Mouse (Mus musculus): ENCODE results near the gene Hist1h3e. TPM values are rescaled to one million over a fixed set of nuclear protein-coding genes. Genes with fewer than 3 reads are reported as not detected.
A peak's percentile ranks its signal among the peaks of the same experiment; 100 is the strongest.
"Not testable (repeated sequence)": the region's sequence is repeated elsewhere in the genome, so short reads cannot be mapped to it uniquely, and the experiment has no call there.

Hist1h3e gene
- polyA plus RNA-seq, 1 experiment from 2014 or later: 4.4 TPM

GRCm38 (mm10) chr13:23543965-23544786 is 18.0 kb downstream of the Hist1h3e start, which contains the start of gene Hist1h3f:
Gene Hist1h3f, plus strand, starts transcription at chr13:23544052.
- H3K36me3 ChIP-seq (replicated peaks): no peaks in the 10 kb centered on the region
- H3K27me3 ChIP-seq: no peaks in the 10 kb centered on the region
- peaks cover 30% of the 10 kb centered on the region for H3K4me1 ChIP-seq (replicated peaks)
- H3K9me3 ChIP-seq (replicated peaks): no peaks in the 10 kb centered on the region
- H3K9ac ChIP-seq: peak within 1 kb of the TSS; percentile 75
- H3K4me3 ChIP-seq (replicated peaks): peak within 1 kb of the TSS; percentile 63
- under 1% methylated on average over 31 of the region's 45 CpGs for WGBS (ENCODE audit: insufficient replicate concordance)
- H3K27ac ChIP-seq (replicated peaks): peak within 1 kb of the TSS; percentile 97
- H3K4me2 ChIP-seq: peak within 1 kb of the TSS; percentile 66
- ATAC-seq (ENCODE audit: insufficient read depth): peak; percentile 75

GRCm38 (mm10) chr13:23542999-23543607 is 19.1 kb downstream of the Hist1h3e start, which contains the start of gene Hist1h2bh:
Gene Hist1h2bh, minus strand, starts transcription at chr13:23543392.
- H3K9me3 ChIP-seq (replicated peaks); H3K27me3 ChIP-seq; H3K36me3 ChIP-seq (replicated peaks): not testable (repeated sequence)
- Histone ChIP-seq H3K27ac (replicated peaks) (peak within 1 kb of the TSS; percentile 97), H3K4me3 (replicated peaks) (peak within 1 kb of the TSS; percentile 63), H3K9ac (peak within 1 kb of the TSS; percentile 75), H3K4me2 (peak within 1 kb of the TSS; percentile 66), H3K4me1 (replicated peaks) (peaks cover 35% of the 10 kb centered on the region)
- WGBS (ENCODE audit: insufficient replicate concordance): under 1% methylated on average over 42 of the region's 42 CpGs
- peak; percentile 85 for ATAC-seq (ENCODE audit: insufficient read depth)

GRCm38 (mm10) chr13:23542225-23542980 is 19.8 kb downstream of the Hist1h3e start:
- H3K9me3 ChIP-seq (replicated peaks); ATAC-seq (ENCODE audit: insufficient read depth); H3K36me3 ChIP-seq (replicated peaks); H3K27me3 ChIP-seq: not testable (repeated sequence)
- H3K9ac ChIP-seq: peak overlapping the region; percentile 75
- peak overlapping the region; percentile 66 for H3K4me2 ChIP-seq
- peak overlapping the region; percentile 97 for H3K27ac ChIP-seq (replicated peaks)
- 9% methylated on average over 3 of the region's 3 CpGs for WGBS (ENCODE audit: insufficient replicate concordance)
- peaks cover 42% of the 10 kb centered on the region for H3K4me1 ChIP-seq (replicated peaks)
- H3K4me3 ChIP-seq (replicated peaks): peak overlapping the region; percentile 63

DNA sequence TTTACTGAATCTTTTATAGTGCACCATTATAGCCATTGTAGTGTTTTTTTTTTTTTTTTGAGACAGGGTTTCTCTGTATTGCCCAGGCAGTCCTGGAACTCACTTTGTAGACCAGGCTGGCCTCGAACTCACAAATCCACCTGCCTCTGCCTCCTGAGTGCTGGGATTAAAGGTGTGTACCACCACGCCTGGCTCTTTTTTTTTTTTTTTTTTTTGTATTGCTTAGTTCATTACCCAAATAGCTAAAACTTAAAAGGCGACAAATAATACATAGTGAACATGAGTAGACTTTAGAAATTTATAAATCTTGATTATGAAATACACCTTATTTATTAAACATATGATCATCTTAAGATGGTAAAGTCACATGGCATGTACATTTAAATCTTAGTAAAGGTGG is 20.7 kb downstream of the Hist1h3e start:
- peaks cover 45% of the 10 kb centered on the region for H3K4me1 ChIP-seq (replicated peaks)
- 0 out of 2 replicates have a peak overlapping the region, but pooled peaks have one; percentile 43 for H3K9ac ChIP-seq
- no peak for ATAC-seq (ENCODE audit: insufficient read depth)
- no peaks in the 10 kb centered on the region for H3K36me3 ChIP-seq (replicated peaks)
- H3K27me3 ChIP-seq: no peaks in the 10 kb centered on the region
- WGBS (ENCODE audit: insufficient replicate concordance): 46% methylated on average over 3 of the region's 3 CpGs
- H3K27ac ChIP-seq (replicated peaks): peak overlapping the region; percentile 74
- H3K4me2 ChIP-seq: peak overlapping the region; percentile 66
- H3K9me3 ChIP-seq (replicated peaks): no peaks in the 10 kb centered on the region
- peak overlapping the region; percentile 63 for H3K4me3 ChIP-seq (replicated peaks)

DNA sequence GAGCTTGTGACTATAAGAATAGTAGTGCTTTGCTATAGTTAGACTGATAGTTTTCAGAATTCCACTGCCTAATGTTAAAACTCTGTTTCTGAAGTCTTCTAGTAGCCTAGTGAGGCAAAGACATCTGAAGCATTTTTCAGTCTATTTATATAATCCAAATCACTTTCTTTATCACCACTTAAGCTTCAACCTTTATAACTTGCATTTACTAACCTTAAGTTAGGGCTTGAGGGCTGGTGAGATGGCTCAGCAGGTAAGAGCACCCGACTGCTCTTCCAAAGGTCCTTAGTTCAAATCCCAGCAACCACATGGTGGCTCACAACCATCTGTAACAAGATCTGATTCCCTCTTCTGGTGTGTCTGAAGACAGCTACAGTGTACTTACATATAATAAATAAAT is 22.3 kb downstream of the Hist1h3e start:
- not testable (repeated sequence) for H3K9me3 ChIP-seq (replicated peaks); H3K4me3 ChIP-seq (replicated peaks); ATAC-seq (ENCODE audit: insufficient read depth); H3K36me3 ChIP-seq (replicated peaks); H3K4me2 ChIP-seq; H3K9ac ChIP-seq; H3K27me3 ChIP-seq
- H3K27ac ChIP-seq (replicated peaks): peak overlapping the region; percentile 98; the same call in 1 of the 2 replicates
- H3K4me1 ChIP-seq (replicated peaks): peaks cover 40% of the 10 kb centered on the region
- WGBS (ENCODE audit: insufficient replicate concordance): 66% methylated on average over 1 of the region's 1 CpGs

DNA sequence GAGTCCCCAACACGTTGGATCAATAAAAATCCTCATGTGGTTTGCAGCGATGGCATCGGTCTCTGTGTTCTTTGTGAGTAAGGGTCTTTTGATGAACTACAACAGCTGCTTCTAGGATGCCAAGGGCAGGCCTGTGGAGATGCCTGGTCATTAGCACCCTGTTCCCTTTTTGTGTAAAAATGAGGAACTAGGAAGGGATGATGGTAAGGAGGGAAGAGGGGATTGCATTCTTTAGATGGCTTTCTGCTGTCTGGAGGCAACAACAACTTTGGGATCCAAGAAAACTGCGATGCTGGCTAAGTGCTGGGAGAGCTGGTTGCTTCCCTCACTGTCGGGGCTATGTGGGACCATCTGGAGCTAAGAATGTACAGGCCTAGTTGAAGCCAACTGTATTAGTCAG is 23.9 kb downstream of the Hist1h3e start:
- H3K9me3 ChIP-seq (replicated peaks): no peaks in the 10 kb centered on the region
- H3K4me1 ChIP-seq (replicated peaks): peaks cover 47% of the 10 kb centered on the region
- H3K27me3 ChIP-seq: no peaks in the 10 kb centered on the region
- peak overlapping the region; percentile 98 for H3K27ac ChIP-seq (replicated peaks)
- H3K4me3 ChIP-seq (replicated peaks): 0 out of 2 replicates have a peak overlapping the region, but pooled peaks have one; percentile 66
- ATAC-seq (ENCODE audit: insufficient read depth): no peak
- H3K9ac ChIP-seq: peak overlapping the region; percentile 73; the same call in 1 of the 2 replicates
- H3K36me3 ChIP-seq (replicated peaks): no peaks in the 10 kb centered on the region
- WGBS (ENCODE audit: insufficient replicate concordance): 72% methylated on average over 5 of the region's 5 CpGs
- H3K4me2 ChIP-seq: peak overlapping the region; percentile 78

DNA sequence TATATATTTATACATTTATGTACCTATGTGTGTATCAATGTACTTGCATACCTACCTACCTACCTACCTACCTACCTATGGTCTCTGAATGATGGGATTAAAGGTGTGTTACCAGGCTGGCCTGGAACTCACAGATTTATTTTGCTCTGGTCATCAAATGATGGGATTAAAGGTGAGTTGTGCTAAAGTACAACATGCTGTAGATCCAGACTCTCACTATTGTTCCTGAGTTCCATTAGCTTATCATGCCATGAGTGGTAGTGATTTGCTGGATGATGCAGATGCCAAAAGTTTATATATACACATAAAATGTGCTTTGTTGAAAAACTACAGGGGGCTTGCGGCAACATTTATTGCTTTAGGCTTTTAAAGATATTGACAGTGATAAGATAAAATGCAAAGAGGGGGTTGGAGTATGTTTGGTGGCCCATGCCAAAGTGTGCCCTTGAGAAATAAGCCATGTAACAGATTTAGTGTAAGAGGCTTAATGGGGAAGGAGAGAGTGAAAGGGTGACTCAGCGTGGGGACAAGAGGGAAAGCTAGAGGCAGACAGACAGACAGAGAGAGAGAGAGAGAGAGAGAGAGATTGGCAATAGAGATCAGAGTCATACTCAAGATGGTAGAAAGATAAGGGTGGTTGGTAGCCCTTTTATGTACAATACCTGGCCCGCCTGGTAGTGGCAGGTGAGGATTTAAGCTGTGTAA is 25.0 kb downstream of the Hist1h3e start:
- no peak for ATAC-seq (ENCODE audit: insufficient read depth)
- Histone ChIP-seq H3K4me1 (replicated peaks) (peaks cover 58% of the 10 kb centered on the region), H3K4me2 (peak overlapping the region; percentile 78), H3K27me3 (no peaks in the 10 kb centered on the region), H3K36me3 (replicated peaks) (no peaks in the 10 kb centered on the region), H3K9me3 (replicated peaks) (no peaks in the 10 kb centered on the region), H3K27ac (replicated peaks) (peak overlapping the region; percentile 98), H3K9ac (peak overlapping the region; percentile 73), H3K4me3 (replicated peaks) (peak overlapping the region; percentile 66)
- WGBS (ENCODE audit: insufficient replicate concordance): 57% methylated on average over 3 of the region's 3 CpGs

GRCm38 (mm10) chr13:23536076-23536822 is 25.9 kb downstream of the Hist1h3e start:
- 12% methylated on average over 7 of the region's 7 CpGs for WGBS (ENCODE audit: insufficient replicate concordance)
- Histone ChIP-seq H3K27ac (replicated peaks) (peak overlapping the region; percentile 98), H3K27me3 (no peaks in the 10 kb centered on the region), H3K36me3 (replicated peaks) (no peaks in the 10 kb centered on the region), H3K9ac (peak overlapping the region; percentile 73), H3K4me3 (replicated peaks) (peak overlapping the region; percentile 66), H3K4me2 (peak overlapping the region; percentile 78), H3K4me1 (replicated peaks) (peaks cover 55% of the 10 kb centered on the region), H3K9me3 (replicated peaks) (no peaks in the 10 kb centered on the region)
- ATAC-seq (ENCODE audit: insufficient read depth): no peak

DNA sequence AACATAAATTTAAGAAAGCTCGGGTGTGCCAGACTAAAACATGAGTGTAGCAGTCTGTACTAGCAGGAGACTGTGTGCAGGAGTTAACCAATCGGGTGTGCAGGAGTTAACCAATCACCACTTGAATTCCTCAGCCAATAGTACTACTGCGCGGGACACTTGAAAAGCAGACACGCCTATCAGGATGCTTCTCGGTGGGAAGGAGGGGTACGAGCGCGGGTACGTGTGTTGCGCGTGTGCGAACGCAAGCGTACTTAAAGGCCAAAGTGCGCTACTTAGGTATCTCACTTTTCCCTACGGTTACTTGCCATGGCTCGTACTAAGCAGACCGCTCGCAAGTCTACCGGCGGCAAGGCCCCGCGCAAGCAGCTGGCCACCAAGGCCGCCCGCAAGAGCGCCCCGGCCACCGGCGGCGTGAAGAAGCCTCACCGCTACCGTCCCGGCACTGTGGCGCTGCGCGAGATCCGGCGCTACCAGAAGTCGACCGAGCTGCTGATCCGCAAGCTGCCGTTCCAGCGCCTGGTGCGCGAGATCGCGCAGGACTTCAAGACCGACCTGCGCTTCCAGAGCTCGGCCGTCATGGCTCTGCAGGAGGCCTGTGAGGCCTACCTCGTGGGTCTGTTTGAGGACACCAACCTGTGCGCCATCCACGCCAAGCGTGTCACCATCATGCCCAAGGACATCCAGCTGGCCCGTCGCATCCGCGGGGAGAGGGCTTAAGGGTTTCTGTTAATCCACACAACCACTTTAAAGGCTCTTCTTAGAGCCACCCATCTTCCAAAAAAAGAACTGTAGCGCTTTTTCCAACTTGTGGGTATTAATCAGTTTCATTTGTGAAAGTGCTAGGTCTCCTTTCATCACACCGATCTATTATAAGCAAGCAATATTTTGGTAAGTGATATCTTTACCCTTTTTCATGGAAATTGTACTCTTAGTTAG is 26.8 kb downstream of the Hist1h3e start, which contains the start of gene Hist1h3g:
Gene Hist1h3g, plus strand, starts transcription at position 286 of the 939 bp plus-strand sequence.
- Histone ChIP-seq H3K4me2 (peak within 1 kb of the TSS; percentile 78), H3K4me1 (replicated peaks) (peaks cover 50% of the 10 kb centered on the region), H3K27ac (replicated peaks) (peak within 1 kb of the TSS; percentile 98), H3K4me3 (replicated peaks) (peak within 1 kb of the TSS; percentile 66), H3K9ac (peak within 1 kb of the TSS; percentile 75)
- H3K27me3 ChIP-seq; H3K9me3 ChIP-seq (replicated peaks); H3K36me3 ChIP-seq (replicated peaks): not testable (repeated sequence)
- ATAC-seq (ENCODE audit: insufficient read depth): peak; percentile 84
- WGBS (ENCODE audit: insufficient replicate concordance): under 1% methylated on average over 54 of the region's 62 CpGs

Data from liver, embryonic 15.5 days (tissue).